Mouse (Mus musculus): ENCODE results near the gene Avl9.

DNA sequence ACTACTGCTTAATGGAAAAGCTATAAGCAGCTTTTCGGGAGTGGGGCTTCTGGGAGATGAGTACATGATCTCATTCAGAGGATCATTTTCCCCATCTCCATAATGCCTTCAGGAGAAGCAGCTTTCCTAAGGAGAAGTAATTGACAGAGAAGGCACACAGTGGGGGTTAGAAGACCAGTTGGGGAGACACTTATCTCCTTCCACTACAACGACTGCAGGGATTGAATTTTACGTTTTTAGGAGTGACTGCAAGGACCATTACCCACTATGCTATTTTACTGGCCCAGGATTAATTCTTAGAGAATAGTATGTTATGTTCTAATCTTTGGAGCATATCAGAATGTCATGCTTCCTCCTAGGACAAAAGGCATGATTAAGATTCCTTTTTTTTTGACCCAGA is 6.2 kb downstream of the Avl9 start:
- TF ChIP-seq POLR2A (IDR thresholded peaks at IDR 0.05; ENCODE audit: low read depth, low read length) (no peak), CTCF (IDR thresholded peaks at IDR 0.05; ENCODE audit: extremely low read depth, insufficient read length, insufficient replicate concordance, low read depth, low read length) (no peak)

All from small intestine, adult 2 months (tissue).